Mouse (Mus musculus) cortical plate, adult 2 months (tissue): ENCODE measurements around the gene Slc43a2. TPM values are rescaled to one million over a fixed set of nuclear protein-coding genes. Genes with fewer than 3 reads are reported as not detected.
A peak's percentile ranks its signal among the peaks of the same experiment; 100 is the strongest.

ENCODE experiments used
- H3K27ac ChIP-seq: fragments of 200-500 bp; 2 replicates; pipeline ENCODE4 v1.5.1; 2012; ENCODE audit warnings: low read length, control low read depth, inconsistent platforms; ENCODE audit not compliant: insufficient read depth
- H3K4me1 ChIP-seq: fragments of 200-500 bp; 2 replicates; pipeline ENCODE4 v1.6.1; 2011; ENCODE audit warnings: low read length; ENCODE audit not compliant: control insufficient read depth, insufficient read depth
- H3K4me3 ChIP-seq: fragments of 200-500 bp; 2 replicates; pipeline ENCODE4 v1.5.1; 2011; ENCODE audit warnings: mild to moderate bottlenecking, low read length, control low read depth; ENCODE audit not compliant: insufficient read depth
- CTCF ChIP-seq: fragments of 200-500 bp; IDR thresholded peaks from 2 replicates; pipeline ENCODE4 v1.5.1; 2011; ENCODE audit warnings: mild to moderate bottlenecking, control low read depth, low read length; ENCODE audit not compliant: insufficient read depth; ENCODE audit errors: extremely low read depth
- POLR2A ChIP-seq: fragments of 200-500 bp; IDR thresholded peaks from 2 replicates; pipeline ENCODE4 v1.6.1; 2011; ENCODE audit warnings: mild to moderate bottlenecking, low read length, control low read depth; ENCODE audit not compliant: insufficient read depth; ENCODE audit errors: extremely low read depth
- polyA plus RNA-seq: library from polyadenylated mRNA; depleted of rRNA; stranded (reverse); fragments of >200 nt; gene quantifications from 2 replicates; pipeline ENCODE4 v1.2.3, GENCODE M21; 2012

Gene Slc43a2
- polyA plus RNA-seq, 1 experiment: 34.3 TPM

- H3K4me3 ChIP-seq: no peak overlapping the region
- H3K27ac ChIP-seq: no peak overlapping the region
- no peak for TF ChIP-seq CTCF
- no peak for TF ChIP-seq POLR2A
- no peaks in the 10 kb centered on the region for H3K4me1 ChIP-seq
Measured at GRCm38 (mm10) chr11:75525531-75526125, 5.9 kb upstream of the Slc43a2 start.

GRCm38 (mm10) chr11:75526943-75527342 lies 4.6 kb upstream of the Slc43a2 start:
- H3K4me1 ChIP-seq: no peaks in the 10 kb centered on the region
- no peak for TF ChIP-seq CTCF
- TF ChIP-seq POLR2A: no peak
- no peak overlapping the region for H3K27ac ChIP-seq
- H3K4me3 ChIP-seq: no peak overlapping the region

GRCm38 (mm10) chr11:75529771-75530170 lies 1.7 kb upstream of the Slc43a2 start:
- no peak overlapping the region for H3K27ac ChIP-seq
- TF ChIP-seq POLR2A: no peak
- TF ChIP-seq CTCF: no peak
- no peak overlapping the region for H3K4me3 ChIP-seq
- peaks cover 3% of the 10 kb centered on the region for H3K4me1 ChIP-seq

GRCm38 (mm10) chr11:75530325-75530724 lies 1.2 kb upstream of the Slc43a2 start:
- H3K27ac ChIP-seq: peak overlapping the region; percentile 96
- peak overlapping the region; percentile 75 for H3K4me3 ChIP-seq
- H3K4me1 ChIP-seq: peaks cover 4% of the 10 kb centered on the region
- TF ChIP-seq CTCF (peak; percentile 83), POLR2A (peak; percentile 53; the same call in 1 of the 2 replicates)

GRCm38 (mm10) chr11:75530845-75531373 lies 585 bp upstream of the Slc43a2 start:
- no peak for TF ChIP-seq CTCF
- no peak for TF ChIP-seq POLR2A
- Histone ChIP-seq H3K27ac (peak overlapping the region; percentile 96), H3K4me3 (peak overlapping the region; percentile 75), H3K4me1 (peaks cover 4% of the 10 kb centered on the region)

GRCm38 (mm10) chr11:75532340-75533277 lies 1.1 kb downstream of the Slc43a2 start:
- Histone ChIP-seq H3K4me3 (peak overlapping the region; percentile 75), H3K4me1 (peaks cover 7% of the 10 kb centered on the region), H3K27ac (peak overlapping the region; percentile 91)
- TF ChIP-seq CTCF: no peak
- TF ChIP-seq POLR2A: peak; percentile 68

- Histone ChIP-seq H3K4me3 (peak overlapping the region; percentile 75), H3K27ac (peak overlapping the region; percentile 72), H3K4me1 (peaks cover 11% of the 10 kb centered on the region)
- TF ChIP-seq POLR2A: no peak
- no peak for TF ChIP-seq CTCF
Measured at GRCm38 (mm10) chr11:75533314-75534015, 2.0 kb downstream of the Slc43a2 start.

- Histone ChIP-seq H3K4me3 (no peak overlapping the region), H3K4me1 (peaks cover 11% of the 10 kb centered on the region), H3K27ac (no peak overlapping the region)
- TF ChIP-seq POLR2A (no peak), CTCF (no peak)
Measured at GRCm38 (mm10) chr11:75534286-75535033, 3.0 kb downstream of the Slc43a2 start.

- no peak overlapping the region for H3K27ac ChIP-seq
- H3K4me3 ChIP-seq: no peak overlapping the region
- H3K4me1 ChIP-seq: peaks cover 11% of the 10 kb centered on the region
- TF ChIP-seq CTCF: no peak
- TF ChIP-seq POLR2A: no peak
Measured at GRCm38 (mm10) chr11:75535106-75535795, 3.8 kb downstream of the Slc43a2 start.
